Mouse (Mus musculus) gastrocnemius, adult 18-20 months (tissue): ENCODE results near the gene Fyco1. TPM values are rescaled to one million over a fixed set of nuclear protein-coding genes. Genes with fewer than 3 reads are reported as not detected.
A peak's percentile ranks its signal among the peaks of the same experiment; 100 is the strongest.
"Not testable (repeated sequence)": the region's sequence is repeated elsewhere in the genome, so short reads cannot be mapped to it uniquely, and the experiment has no call there.

Source experiments
- DNase-seq: peaks from one replicate; pipeline ENCODE4 v3.0.0; 2021; ENCODE audit warnings: low spot score
- total RNA-seq, 2 experiments: library from RNA; stranded (reverse); gene quantifications; 2 replicates each; pipeline ENCODE4 v1.2.3; 2021

Gene Fyco1
- total RNA-seq, 2 experiments from 2014 or later: 179 to 183 TPM

DNA sequence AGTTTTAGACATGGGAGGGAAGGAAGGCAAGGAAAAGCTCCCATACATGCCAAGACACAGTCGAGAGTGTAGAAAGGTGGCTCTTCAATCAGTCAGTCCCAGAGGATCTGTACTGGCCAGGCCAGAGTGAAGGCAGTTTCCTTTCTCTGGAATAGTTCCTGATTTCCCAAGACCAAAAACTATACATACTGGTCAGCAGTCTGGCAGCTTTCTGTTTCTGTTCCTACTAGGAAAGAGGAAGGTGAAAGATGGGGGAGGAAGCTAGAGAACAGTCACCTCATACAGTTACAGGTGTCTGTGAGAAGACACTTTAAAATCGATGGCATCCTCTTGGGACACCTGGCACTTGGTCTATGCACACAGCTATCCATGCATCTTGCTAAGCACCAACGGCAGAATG, 36.3 kb downstream of the Fyco1 start:
- DNase-seq: no peak

DNA sequence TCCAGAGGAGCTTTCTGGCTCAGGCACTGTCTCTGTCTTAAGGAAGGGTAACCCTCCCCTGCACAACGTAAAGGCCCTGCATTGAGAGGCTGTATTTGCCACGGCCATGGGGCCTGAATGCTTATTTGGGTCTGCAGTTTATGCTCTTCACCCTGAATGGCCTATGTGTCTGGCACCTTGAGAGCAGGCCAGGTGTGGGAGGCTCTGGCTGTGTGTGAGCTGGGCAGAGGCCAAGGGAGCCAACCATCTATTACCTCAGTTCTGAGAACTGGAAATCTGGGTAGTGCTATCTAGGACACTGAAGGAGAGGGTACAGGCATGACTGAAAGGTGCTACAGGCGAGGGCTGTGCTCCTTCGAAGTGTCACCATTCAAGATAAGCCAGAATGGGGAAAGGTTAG, 36.9 kb downstream of the Fyco1 start:
- DNase-seq: no peak

DNA sequence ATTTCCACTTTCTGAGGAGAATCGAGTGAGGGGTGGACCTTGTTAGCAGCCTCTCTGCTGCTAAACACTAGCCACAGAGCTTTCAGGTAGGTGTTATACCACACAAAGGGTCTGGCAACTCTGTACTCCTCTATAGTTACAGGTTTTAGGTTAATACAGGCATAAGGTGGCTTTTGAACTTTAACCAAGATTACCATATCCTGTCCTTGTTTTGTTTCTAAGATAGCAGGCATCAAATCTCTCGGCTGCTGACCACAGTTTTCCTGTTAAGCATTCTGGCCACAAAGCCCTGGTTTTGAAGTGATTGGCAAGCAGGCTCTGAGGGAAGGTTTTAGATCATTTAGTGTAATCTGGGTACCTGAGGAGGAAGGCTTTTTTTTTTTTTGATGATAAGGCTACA, 37.4 kb downstream of the Fyco1 start:
- DNase-seq: no peak

DNA sequence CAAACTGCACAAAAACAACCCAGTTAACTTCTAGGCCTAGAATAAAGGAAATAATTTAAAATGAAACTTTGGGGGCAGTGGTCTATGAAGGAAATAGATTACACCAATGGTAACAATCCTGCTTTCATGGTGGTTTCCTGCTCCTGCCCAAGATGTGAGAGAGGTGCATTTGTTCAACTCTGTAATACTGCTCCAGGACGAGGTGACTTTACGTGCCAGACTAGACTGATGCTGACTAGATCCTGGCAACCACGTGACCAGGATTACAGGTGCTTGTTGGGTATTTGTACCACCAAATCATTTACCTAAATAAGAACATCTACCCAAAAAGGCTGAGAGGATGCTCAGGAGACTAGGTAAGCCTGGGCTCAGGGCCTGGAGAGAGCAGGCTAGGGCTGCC, 39.9 kb downstream of the Fyco1 start:
- DNase-seq: no peak

DNA sequence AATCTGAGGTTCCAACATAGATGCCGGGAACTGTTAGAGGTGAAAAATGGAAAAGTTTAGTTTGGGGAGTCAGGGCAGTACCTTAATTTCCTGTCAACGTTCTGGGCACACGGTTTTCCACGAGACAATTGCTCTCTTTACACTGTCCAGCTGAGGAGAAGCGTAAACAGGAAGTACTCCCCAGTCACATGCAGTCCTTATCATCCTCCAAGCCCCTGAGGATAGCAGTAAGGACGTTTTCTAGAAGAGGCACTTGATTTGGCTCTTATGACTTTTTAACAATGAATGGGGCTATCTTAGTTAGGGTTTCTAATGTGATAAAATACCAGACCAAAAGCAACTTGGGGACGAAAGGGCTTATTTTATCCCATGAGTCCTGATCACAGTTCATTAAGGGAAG, 43.1 kb downstream of the Fyco1 start:
- DNase-seq: no peak

DNA sequence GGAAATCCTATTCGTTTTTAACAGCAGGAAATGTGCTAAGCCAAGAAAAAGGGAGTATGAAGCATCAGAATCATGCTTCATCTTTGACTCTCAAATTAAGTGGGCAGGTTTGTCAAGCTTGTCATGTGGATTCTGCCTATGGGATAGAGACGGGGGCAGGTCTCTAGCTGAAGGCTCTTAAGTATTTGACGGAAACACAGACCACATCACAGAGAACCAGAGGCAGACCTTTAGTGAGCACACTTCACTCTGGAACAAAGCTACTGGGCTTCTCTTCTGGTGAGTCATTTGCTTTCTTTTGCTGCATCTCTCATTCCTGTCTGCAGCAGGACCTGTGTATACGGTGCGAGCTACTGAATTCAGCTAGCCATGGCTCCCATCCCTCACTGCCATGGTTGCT, 45.4 kb downstream of the Fyco1 start, which contains the start of gene Cxcr6:
Cxcr6 (plus strand) TSS at position 209 of the 400 bp plus-strand sequence.
- DNase-seq: no peak

DNA sequence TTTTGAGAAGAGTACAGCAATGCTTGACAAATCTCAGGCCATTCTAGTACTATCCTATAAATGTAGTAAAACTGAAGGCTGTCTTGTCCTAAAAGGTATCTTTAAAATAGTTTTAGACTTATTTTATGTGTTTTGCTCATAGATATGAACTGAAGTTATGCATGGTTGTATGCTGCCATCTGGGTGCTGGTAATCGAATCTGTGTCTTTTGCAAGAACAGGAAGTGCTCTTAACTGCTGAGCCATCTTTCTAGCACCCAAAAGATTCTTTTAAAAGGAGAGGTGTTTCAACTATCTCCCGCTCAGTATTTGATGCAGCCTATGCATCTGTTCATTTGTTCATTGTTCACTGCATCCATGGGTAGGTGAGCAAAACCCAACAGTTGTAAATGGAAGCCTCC, 46.5 kb downstream of the Fyco1 start:
- DNase-seq: no peak

DNA sequence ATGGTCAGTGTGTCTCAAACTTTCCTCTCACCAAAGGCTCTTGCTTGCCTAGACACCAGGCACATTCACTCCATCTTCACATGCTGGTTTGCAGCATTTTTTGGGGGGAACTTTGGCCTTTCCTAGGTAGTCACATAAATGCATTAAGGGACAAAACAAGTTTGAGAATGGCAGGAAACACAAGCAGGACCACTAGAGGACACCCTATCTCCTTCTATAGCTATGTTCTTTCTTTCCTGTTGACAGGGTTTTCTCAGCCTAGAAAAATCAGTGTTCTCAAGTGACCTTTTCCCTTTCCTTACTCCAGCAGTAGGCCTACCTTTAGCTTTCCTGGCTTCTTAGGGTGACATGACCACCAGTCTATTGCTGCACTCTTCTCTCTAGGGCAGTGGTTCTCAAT, 48.8 kb downstream of the Fyco1 start:
- no peak for DNase-seq

DNA sequence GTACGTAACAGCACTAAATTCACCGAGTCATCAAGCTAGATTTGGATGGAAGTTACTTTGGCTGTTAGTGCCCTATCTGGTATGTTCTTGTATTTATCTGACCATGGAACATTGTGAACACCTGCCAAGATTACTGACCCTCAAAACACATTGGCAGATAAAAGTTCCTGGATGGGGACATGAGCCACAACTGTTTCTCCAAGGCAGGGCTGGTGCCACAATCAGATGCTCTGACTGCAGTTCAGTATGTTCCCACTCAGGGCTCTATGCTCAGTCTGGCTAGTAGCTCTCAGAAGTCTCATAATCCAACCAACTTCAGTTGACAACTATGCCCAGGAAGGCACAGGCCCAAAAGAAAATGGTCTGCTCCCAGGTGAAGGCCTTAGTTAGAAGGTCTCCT, 49.3 kb downstream of the Fyco1 start:
- DNase-seq: no peak

DNA sequence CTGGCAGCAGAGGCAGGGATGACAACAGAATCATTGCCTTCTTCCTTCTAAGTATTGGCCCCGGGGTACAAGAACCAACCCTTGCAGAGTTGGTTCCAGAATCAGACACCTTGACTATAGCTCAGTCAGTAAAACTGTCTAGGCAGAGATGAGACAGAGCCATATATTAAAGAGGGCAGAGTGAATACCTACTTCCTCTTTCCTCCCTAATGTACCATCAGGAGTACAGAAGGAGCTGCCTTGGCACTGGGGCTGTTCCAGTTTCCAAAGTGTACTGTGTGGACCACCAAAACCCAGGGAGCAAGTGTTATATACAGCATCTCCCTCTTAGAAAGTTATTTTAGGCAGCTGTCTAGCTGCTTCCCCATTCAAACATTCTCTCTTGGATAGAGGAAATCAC, 50.2 kb downstream of the Fyco1 start:
- no peak for DNase-seq

DNA sequence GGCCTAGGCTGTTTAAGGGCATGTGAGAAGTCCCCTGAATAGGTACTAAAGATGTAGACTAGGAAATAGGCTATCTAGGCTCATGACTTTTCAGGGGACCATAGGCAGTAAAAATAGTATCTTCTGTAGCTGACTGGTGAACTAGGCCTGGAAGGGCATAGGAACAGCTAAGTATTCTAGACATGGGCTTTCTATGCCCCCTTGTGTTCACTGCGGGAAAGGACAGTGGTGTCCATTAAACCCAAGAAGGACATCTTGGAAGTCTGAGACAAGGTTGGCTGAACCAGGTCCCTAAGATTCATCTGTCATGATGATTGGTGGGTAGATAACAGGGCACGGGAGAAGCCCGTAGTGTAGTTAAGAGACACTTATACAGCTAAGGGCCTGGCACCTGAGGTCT, 55.5 kb downstream of the Fyco1 start:
- DNase-seq: peak; percentile 56

DNA sequence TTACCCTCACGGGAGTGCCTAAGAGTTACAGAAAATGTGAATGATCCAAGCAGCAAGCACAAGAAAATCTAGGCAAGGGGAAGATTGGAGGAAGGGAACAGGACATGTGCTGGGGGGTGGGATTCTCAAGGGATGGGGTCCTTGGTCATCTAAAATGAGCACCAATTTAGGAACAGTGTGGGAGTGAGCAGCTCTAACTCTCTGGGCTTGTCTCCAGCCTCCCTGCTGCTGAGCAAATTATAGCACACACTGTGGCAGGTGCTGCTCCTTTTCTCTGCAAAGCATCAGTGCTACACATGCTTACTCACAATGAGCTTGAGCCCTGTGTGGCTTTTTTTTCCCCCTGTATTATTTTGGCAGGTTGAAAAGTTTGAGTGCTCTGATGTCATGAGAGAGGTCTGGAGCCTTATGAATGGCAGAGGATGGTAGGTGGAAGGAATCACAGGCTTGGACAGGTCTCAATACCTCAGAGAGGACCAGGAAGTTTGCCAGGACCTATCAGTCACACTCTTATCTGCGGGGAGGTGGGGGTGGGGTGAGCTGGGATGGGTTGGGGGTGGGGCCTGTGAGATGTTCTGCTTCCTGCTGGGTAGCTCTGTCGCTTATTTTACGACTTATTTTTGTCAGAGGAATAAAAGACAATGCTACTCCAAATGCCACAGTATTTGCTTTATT, 62.7 kb downstream of the Fyco1 start:
- no peak for DNase-seq

DNA sequence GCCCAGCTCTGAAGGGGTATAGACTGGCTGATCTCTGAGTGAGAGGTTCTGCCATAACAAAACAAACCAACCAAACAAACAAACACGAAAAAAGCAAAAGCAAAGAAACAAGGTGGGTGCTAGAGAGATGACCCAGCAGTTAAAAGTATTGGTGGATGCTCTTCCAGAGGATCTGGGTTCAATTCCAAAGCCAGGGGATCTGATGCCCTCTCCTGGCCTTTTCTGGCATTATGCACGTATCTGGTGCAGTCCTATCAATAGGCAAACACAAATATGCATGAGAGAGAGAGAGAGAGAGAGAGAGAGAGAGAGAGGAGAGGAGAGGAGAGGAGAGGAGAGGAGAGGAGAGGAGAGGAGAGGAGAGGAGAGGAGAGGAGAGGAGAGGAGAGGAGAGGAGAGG, 78.4 kb downstream of the Fyco1 start:
- not testable (repeated sequence) for DNase-seq

DNA sequence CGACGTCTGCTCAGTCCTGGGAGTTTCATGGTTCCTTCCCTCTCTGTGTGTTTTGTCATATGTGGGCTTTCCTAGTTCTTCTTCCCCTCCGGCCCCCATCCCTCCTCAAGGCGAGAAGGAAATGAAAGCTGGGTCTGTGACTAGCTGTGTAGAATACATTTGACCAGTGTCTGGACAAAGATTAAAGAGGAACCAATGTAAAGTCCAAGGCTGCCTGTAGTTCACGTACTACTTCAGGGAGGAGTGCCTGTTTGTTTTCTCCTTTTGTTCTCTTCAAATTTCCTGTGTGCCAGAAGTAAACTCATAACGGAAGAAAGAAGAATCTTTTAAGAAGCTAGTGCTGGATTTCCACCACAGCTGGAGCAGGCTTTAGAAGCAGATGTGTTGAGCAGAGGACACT, 82.2 kb downstream of the Fyco1 start:
- no peak for DNase-seq

DNA sequence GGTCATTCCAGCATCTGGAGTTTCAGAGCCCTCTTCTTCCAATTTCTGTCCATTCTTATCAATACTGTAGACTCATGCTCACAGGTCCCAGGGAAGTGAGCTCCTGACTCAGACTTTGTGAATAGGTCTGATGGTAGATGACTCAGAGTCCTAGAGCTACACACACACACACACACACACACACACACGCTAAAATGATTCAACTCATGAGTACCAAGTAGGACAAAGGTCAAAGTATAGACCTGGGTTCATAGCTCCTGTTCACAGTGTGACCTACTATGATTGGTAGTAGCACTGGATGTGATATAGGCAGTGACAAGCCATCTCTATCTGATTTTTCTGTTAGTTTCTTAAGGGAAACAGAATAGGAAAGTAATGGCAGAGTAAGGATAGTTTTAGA, 83.3 kb downstream of the Fyco1 start:
- no peak for DNase-seq

DNA sequence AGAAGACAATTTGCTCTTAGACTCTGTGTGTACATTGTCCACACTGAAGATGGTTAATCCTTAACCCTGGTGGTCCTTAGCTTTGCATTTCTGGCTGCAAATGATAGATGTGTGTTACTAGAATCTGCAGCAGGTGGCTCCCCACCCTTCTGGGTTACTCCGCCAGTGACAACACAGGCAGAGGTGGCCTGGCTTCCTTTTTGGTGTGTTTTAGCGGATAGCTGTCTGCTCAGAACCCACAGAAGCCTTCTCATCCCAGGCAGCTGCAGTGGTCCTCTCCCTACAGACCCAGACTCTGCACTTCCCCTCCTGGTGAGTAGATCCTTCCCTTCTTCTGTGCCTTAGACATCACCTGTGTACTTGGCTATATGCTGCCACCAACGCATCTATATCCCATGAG, 84.7 kb downstream of the Fyco1 start:
- DNase-seq: no peak

DNA sequence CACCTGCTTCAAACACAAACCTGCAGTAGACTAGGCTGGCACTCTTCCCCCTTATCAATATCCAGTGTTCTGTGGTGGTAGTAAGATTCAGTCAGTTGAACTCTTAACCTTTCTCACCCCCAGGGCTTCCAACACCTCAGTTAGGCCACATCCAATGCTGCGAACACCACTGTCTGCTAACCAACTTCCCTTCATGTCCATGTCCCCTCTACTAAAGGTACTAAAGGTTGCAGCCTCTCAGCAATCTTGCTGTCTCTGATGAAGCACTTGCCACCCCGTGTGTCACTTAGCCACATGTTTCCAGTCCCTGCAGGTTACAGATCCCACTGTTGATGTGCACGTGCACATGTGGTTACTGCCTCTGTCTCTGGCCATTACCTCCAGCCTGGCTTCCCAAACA, 87.9 kb downstream of the Fyco1 start:
- DNase-seq: no peak

DNA sequence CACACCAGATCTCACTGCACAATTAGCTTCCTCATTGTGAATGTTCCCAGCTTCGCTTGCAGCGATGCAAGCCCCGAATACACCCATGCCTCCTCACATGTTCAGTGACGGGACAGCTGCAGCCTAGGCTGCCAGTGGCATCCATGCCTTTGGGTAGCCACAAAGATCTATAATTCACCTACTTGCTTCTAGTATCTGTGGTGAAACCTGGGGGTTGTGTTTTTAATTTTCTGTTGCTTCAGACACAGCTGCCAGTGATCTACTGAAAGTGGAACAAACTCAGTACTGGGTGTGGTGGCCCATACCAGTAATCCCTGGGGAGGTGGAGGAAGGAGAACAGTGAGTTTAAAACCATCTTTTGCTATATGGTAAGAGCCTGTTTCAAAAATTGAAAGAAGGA, 88.8 kb downstream of the Fyco1 start:
- peak; percentile 55 for DNase-seq

DNA sequence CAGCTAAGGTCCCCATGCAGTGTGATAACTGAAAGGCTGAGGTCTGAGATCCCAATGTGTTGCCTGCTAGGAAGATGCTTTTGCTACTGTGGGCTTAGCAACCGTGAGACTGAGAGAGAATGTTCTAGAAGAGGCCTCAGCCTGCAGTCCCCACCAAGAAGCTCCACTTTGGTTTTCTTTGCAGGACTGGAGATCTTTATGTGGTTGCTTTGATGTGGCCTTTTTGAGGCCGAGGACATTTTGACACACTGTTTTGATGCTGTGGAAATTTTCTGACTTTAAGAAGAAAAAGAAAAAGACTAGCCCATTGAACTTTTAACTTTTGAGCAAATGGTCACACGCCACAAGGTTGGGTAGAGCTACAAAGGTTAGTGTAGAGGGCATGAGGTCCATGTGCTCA, 90.9 kb downstream of the Fyco1 start:
- DNase-seq: no peak

DNA sequence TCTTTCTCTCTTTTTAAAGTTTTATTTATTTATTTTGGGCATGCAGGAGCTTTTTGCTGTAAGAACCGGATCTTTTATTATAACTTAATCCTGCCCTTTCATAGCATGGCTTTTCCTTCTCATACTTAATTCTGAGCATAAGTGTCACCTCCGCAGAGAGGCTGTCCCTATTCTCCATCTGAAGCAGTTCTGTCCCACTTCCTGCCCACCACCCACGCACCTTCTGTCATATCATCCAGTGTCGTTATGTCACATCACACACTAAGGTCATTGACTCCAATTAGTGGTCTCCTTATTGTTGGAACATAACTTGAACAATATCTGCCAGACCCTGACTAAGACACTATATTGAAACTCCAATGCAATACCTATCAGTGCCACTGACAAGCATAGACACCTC, 93.1 kb downstream of the Fyco1 start:
- DNase-seq: no peak

DNA sequence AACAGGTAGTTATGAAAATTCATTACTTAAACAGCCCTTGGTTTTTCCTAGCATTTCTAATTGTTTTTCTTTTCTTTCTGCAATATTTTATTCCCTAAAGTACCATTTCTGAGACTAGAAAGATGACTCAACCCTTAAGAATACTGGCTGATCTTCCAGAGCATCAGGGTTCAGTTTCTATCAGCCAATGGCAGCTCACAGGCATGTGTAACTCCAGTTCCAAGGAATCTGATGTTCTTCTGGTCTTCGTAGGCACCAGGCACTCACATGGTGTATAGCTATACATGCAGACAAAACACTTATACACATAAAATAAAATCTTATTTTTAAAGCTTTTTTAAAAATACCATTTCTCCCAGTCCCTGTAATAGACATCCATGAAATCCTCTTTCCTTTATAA, 93.5 kb downstream of the Fyco1 start:
- DNase-seq: no peak

DNA sequence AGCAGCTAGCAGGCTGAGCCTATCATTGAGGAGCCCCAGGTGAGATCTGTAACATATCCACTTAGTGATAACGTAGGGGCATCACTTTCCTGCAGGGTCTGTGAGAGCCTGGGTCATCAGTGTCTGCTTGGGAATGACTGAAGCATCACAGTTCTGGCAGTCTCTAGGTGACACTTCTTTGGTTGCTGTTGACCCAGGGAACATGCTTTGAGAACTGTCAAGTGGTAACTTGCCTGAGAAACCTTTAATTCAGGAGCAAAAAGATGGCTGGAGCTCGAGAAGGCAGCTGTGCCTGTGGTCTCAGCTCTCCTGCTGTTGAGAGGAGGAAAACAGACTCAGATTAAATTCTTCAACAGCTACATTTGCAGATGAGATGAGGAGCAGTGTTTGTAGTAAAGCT, 94.4 kb downstream of the Fyco1 start:
- no peak for DNase-seq

DNA sequence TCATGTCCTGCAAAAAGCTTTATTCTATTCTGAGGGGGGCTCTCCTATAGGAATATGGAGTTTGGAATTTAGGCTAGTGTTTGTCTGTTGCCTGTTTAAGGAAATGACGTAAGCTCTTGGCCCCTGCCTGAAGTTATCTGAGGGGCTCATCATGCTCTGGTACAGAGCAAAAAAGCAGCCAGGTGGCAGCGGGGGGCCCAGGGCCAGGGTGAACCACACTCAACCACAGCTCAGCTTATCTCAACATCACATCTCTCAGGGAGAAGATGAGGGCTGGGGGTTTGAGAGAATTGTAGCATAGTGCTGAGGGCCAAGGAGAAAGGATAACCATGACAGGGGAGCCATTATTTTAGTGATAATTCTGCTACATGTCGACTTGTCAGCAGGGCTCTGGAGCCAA, 94.9 kb downstream of the Fyco1 start:
- no peak for DNase-seq

DNA sequence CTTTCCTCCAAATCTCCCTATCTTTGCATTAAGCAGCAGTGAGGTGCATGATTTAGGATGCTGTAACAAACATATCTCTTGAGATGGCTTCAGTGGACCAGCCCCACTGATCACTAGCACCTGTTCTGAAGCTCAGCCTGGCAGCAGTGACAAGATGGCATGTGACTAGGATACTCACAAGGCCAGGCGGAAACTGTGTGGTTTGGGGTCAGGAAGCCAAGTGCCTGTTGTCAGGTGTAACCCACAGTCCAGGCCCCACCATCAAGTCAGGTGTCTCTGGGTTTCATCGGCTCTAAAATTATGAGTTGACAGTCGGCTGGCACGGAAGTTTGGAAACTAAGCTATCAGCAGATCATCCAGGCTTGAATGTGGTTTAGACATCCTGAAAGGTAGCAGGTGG, 97.4 kb downstream of the Fyco1 start:
- DNase-seq: no peak
